Mouse (Mus musculus): ENCODE results near the gene Hist1h1c. TPM values are rescaled to one million over a fixed set of nuclear protein-coding genes. Genes with fewer than 3 reads are reported as not detected.
A peak's percentile ranks its signal among the peaks of the same experiment; 100 is the strongest.

The Hist1h1c gene
- 24.4 and 30.8 TPM in 2 replicates for polyA plus RNA-seq (2014; fragmentation: Nextera tagmentation; extraction: Ambion mirVana)

DNA sequence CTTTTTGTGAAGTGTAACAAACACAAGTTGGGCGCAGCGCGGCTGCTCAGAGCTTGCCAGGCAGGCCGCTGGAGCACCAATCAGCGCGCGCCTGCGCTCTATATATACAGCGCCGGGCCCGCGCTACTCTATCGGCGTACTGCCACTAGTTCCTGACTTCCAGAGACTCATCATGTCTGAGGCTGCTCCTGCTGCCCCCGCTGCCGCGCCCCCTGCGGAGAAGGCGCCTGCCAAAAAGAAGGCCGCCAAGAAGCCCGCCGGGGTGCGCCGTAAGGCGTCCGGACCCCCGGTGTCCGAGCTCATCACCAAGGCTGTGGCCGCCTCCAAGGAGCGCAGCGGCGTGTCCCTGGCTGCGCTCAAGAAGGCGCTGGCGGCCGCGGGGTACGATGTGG lies at the start of gene Hist1h1c:
Gene Hist1h1c (plus strand): TSS at position 132 of the 392 bp plus-strand sequence.
- peak; percentile 99 for DNase-seq (ENCODE audit: low spot score)
- peak; percentile 90 for ATAC-seq (replicated peaks; ENCODE audit: low FRiP score, low TSS enrichment, low read depth)
- Histone ChIP-seq H3K27ac (ENCODE audit: low read depth) (peak within 1 kb of the TSS; percentile 97), H3K4me3 (ENCODE audit: low read depth, low read length) (peak within 1 kb of the TSS; percentile 49), H3K9ac (ENCODE audit: low read length) (peak within 1 kb of the TSS; percentile 81), H3K4me2 (ENCODE audit: low read length) (peak within 1 kb of the TSS; percentile 62), H3K4me1 (replicated peaks; ENCODE audit: control insufficient read depth, insufficient read depth, low read length) (peaks cover 12% of the 10 kb centered on the region), H3K9me3 (ENCODE audit: control insufficient read depth, low read length) (no peaks in the 10 kb centered on the region), H3K36me3 (ENCODE audit: control insufficient read depth, insufficient read depth, low read length) (no peaks in the 10 kb centered on the region), H3K27me3 (replicated peaks; ENCODE audit: control insufficient read depth, insufficient read depth, low read length) (no peaks in the 10 kb centered on the region)
- under 1% methylated on average over 31 of the region's 38 CpGs for WGBS

DNA sequence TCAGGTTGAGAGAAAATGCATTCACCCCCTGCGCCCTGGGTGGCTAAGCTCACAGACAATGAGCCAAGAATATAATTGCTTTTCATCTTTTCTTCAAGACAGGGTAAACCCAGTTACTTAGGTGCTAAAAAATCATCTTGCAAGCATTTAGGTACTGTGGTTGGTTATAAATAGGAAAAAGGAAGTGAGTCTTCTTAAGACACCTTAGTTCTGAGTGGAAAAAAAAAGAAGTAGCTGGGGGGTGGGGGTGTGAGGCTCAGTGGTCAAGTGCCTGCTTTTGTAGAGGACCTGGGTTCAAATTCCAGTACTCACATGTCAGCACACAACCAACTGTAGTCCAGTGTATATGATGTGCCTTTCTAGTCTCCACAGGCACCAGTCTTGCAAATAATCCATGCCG lies 49.7 kb upstream of the Hist1h1c start:
- ATAC-seq (replicated peaks; ENCODE audit: low FRiP score, low TSS enrichment, low read depth) (no peak), DNase-seq (ENCODE audit: low spot score) (no peak)
- Histone ChIP-seq H3K27ac (ENCODE audit: low read depth) (no peak overlapping the region), H3K4me2 (ENCODE audit: low read length) (no peak overlapping the region), H3K4me3 (ENCODE audit: low read depth, low read length) (no peak overlapping the region), H3K4me1 (replicated peaks; ENCODE audit: control insufficient read depth, insufficient read depth, low read length) (no peaks in the 10 kb centered on the region), H3K9me3 (ENCODE audit: control insufficient read depth, low read length) (no peaks in the 10 kb centered on the region), H3K9ac (ENCODE audit: low read length) (no peak overlapping the region), H3K27me3 (replicated peaks; ENCODE audit: control insufficient read depth, insufficient read depth, low read length) (no peaks in the 10 kb centered on the region), H3K36me3 (ENCODE audit: control insufficient read depth, insufficient read depth, low read length) (no peaks in the 10 kb centered on the region)
- 94% methylated on average over 2 of the region's 2 CpGs for WGBS

DNA sequence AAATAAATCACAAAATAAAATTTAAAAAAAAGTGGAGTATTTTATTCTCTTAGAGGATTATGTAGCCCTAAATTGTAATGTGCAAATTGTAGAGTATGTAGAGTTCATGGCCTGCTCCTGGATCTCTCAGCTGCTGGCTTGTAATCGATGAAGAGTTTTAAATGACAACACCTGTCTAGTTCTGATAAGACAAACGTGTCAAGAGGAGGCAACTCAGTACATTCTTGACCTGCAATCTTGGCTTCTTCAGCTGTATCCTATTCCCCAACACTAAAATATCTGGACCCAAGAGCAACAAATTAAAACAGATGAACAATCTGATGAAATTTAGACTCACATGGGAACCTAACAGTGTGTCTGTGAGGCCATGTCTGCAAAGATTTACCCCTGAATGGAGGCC lies 49.1 kb upstream of the Hist1h1c start:
- H3K27ac ChIP-seq (ENCODE audit: low read depth) = no peak overlapping the region
- H3K27me3 ChIP-seq (replicated peaks; ENCODE audit: control insufficient read depth, insufficient read depth, low read length) = no peaks in the 10 kb centered on the region
- H3K4me3 ChIP-seq (ENCODE audit: low read depth, low read length) = no peak overlapping the region
- ATAC-seq (replicated peaks; ENCODE audit: low FRiP score, low TSS enrichment, low read depth) (no peak), DNase-seq (ENCODE audit: low spot score) (no peak)
- no peak overlapping the region for H3K9ac ChIP-seq (ENCODE audit: low read length)
- 81% methylated on average over 2 of the region's 2 CpGs for WGBS
- H3K4me1 ChIP-seq (replicated peaks; ENCODE audit: control insufficient read depth, insufficient read depth, low read length) = no peaks in the 10 kb centered on the region
- H3K4me2 ChIP-seq (ENCODE audit: low read length) = no peak overlapping the region
- no peaks in the 10 kb centered on the region for H3K9me3 ChIP-seq (ENCODE audit: control insufficient read depth, low read length)
- no peaks in the 10 kb centered on the region for H3K36me3 ChIP-seq (ENCODE audit: control insufficient read depth, insufficient read depth, low read length)

DNA sequence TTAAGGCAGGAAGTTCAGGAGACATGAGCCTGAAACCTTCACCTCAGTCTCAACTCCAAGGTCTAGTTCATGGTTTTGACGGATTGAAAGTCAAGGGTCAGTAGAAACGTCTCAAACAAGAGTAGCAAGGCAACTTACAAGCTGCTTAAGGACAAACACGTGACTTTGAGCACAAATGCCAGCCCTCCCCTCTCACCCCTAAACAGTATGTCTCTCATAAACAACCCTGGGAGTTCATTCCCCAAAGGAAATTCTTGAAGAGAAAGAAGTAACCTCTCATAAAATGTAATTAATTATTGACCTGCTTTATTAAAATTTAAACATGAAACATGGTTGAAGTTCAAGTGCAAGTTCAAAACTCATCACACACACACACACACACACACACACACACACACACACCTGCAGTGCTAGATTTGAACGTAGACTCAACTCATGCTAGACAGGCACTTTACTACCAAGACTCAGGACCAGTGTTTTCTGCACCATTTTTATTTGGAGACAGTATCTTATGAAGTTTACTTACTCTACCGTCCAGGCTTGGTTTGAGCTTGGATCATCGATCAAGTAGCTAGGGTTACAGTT lies 44.7 kb upstream of the Hist1h1c start:
- H3K27me3 ChIP-seq (replicated peaks; ENCODE audit: control insufficient read depth, insufficient read depth, low read length) = no peaks in the 10 kb centered on the region
- peaks cover 10% of the 10 kb centered on the region; the same call in 1 of the 2 replicates for H3K4me1 ChIP-seq (replicated peaks; ENCODE audit: control insufficient read depth, insufficient read depth, low read length)
- no peak for DNase-seq (ENCODE audit: low spot score)
- no peak overlapping the region for H3K9ac ChIP-seq (ENCODE audit: low read length)
- H3K36me3 ChIP-seq (ENCODE audit: control insufficient read depth, insufficient read depth, low read length) = no peaks in the 10 kb centered on the region
- no peak overlapping the region for H3K4me2 ChIP-seq (ENCODE audit: low read length)
- 85% methylated on average over 6 of the region's 6 CpGs for WGBS
- H3K27ac ChIP-seq (ENCODE audit: low read depth) = no peak overlapping the region
- no peaks in the 10 kb centered on the region for H3K9me3 ChIP-seq (ENCODE audit: control insufficient read depth, low read length)
- no peak for ATAC-seq (replicated peaks; ENCODE audit: low FRiP score, low TSS enrichment, low read depth)
- H3K4me3 ChIP-seq (ENCODE audit: low read depth, low read length) = no peak overlapping the region

DNA sequence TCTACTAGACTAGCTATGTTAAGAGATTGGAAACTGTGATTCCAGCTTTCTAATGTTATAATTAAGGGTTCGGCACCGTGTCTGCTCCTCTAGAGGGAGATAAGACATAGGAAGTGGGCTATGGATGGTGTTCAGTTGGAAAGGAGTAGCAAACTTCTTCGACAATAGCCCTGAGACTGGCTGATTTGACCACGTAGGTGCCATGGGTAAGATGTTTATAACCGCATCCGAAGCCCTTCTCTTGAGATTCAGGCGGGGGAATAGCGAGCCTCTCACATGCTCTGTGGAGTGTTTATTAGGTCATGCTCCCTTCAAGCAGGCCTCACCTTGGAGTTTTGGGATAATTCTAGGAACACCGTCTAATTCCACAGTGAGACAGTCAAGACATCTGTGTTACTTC lies 43.7 kb upstream of the Hist1h1c start:
- Histone ChIP-seq H3K4me2 (ENCODE audit: low read length) (no peak overlapping the region), H3K4me1 (replicated peaks; ENCODE audit: control insufficient read depth, insufficient read depth, low read length) (peaks cover 13% of the 10 kb centered on the region; the same call in 1 of the 2 replicates), H3K9me3 (ENCODE audit: control insufficient read depth, low read length) (no peaks in the 10 kb centered on the region), H3K4me3 (ENCODE audit: low read depth, low read length) (no peak overlapping the region), H3K27ac (ENCODE audit: low read depth) (no peak overlapping the region), H3K9ac (ENCODE audit: low read length) (no peak overlapping the region), H3K27me3 (replicated peaks; ENCODE audit: control insufficient read depth, insufficient read depth, low read length) (no peaks in the 10 kb centered on the region), H3K36me3 (ENCODE audit: control insufficient read depth, insufficient read depth, low read length) (no peaks in the 10 kb centered on the region)
- DNase-seq (ENCODE audit: low spot score) = no peak
- ATAC-seq (replicated peaks; ENCODE audit: low FRiP score, low TSS enrichment, low read depth) = no peak
- WGBS = 89% methylated on average over 9 of the region's 9 CpGs

DNA sequence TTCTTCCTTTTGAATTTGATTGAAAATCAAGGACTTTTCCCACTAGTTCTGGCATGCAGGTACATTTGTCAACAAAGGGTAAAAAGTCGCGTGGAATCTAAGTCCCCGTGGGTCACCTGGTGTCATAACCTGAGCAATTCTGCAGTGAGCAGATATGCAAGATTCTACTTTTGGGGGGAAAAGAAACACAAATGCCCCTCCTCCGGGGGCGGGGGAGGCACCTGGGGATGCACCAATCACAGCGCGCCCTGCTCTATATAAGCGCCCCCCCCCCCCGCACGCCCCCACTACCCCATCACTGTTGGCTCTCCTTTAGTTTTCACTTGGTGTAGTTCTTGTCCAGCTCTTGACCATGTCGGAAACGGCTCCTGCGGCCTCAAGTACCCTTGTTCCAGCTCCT lies 43.1 kb upstream of the Hist1h1c start, which contains the start of gene Hist1h1t:
Gene Hist1h1t (plus strand): TSS at position 301 of the 400 bp plus-strand sequence.
- Histone ChIP-seq H3K9me3 (ENCODE audit: control insufficient read depth, low read length) (no peaks in the 10 kb centered on the region), H3K27ac (ENCODE audit: low read depth) (no peak within 1 kb of the TSS), H3K4me1 (replicated peaks; ENCODE audit: control insufficient read depth, insufficient read depth, low read length) (peaks cover 13% of the 10 kb centered on the region; the same call in 1 of the 2 replicates), H3K4me3 (ENCODE audit: low read depth, low read length) (no peak within 1 kb of the TSS), H3K4me2 (ENCODE audit: low read length) (no peak within 1 kb of the TSS), H3K36me3 (ENCODE audit: control insufficient read depth, insufficient read depth, low read length) (no peaks in the 10 kb centered on the region), H3K9ac (ENCODE audit: low read length) (no peak within 1 kb of the TSS), H3K27me3 (replicated peaks; ENCODE audit: control insufficient read depth, insufficient read depth, low read length) (no peaks in the 10 kb centered on the region)
- WGBS = 48% methylated on average over 13 of the region's 13 CpGs
- DNase-seq (ENCODE audit: low spot score) (no peak), ATAC-seq (replicated peaks; ENCODE audit: low FRiP score, low TSS enrichment, low read depth) (no peak)

DNA sequence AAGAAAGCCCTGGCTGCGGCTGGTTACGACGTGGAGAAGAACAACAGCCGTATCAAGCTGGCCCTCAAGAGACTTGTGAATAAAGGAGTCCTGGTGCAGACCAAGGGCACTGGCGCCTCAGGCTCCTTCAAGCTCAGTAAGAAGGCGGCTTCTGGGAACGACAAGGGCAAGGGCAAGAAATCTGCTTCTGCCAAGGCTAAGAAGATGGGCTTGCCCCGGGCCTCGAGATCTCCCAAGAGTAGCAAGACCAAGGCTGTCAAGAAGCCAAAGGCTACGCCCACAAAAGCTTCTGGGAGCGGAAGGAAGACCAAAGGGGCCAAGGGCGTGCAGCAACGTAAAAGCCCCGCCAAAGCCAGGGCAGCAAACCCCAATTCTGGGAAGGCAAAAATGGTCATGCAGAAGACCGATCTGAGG lies 42.5 kb upstream of the Hist1h1c start:
- 65% methylated on average over 15 of the region's 15 CpGs for WGBS
- DNase-seq (ENCODE audit: low spot score) (no peak), ATAC-seq (replicated peaks; ENCODE audit: low FRiP score, low TSS enrichment, low read depth) (no peak)
- no peak overlapping the region for H3K4me3 ChIP-seq (ENCODE audit: low read depth, low read length)
- peaks cover 13% of the 10 kb centered on the region; the same call in 1 of the 2 replicates for H3K4me1 ChIP-seq (replicated peaks; ENCODE audit: control insufficient read depth, insufficient read depth, low read length)
- H3K4me2 ChIP-seq (ENCODE audit: low read length) = no peak overlapping the region
- H3K9ac ChIP-seq (ENCODE audit: low read length) = no peak overlapping the region
- no peaks in the 10 kb centered on the region for H3K9me3 ChIP-seq (ENCODE audit: control insufficient read depth, low read length)
- no peaks in the 10 kb centered on the region for H3K36me3 ChIP-seq (ENCODE audit: control insufficient read depth, insufficient read depth, low read length)
- H3K27ac ChIP-seq (ENCODE audit: low read depth) = no peak overlapping the region
- H3K27me3 ChIP-seq (replicated peaks; ENCODE audit: control insufficient read depth, insufficient read depth, low read length) = no peaks in the 10 kb centered on the region

DNA sequence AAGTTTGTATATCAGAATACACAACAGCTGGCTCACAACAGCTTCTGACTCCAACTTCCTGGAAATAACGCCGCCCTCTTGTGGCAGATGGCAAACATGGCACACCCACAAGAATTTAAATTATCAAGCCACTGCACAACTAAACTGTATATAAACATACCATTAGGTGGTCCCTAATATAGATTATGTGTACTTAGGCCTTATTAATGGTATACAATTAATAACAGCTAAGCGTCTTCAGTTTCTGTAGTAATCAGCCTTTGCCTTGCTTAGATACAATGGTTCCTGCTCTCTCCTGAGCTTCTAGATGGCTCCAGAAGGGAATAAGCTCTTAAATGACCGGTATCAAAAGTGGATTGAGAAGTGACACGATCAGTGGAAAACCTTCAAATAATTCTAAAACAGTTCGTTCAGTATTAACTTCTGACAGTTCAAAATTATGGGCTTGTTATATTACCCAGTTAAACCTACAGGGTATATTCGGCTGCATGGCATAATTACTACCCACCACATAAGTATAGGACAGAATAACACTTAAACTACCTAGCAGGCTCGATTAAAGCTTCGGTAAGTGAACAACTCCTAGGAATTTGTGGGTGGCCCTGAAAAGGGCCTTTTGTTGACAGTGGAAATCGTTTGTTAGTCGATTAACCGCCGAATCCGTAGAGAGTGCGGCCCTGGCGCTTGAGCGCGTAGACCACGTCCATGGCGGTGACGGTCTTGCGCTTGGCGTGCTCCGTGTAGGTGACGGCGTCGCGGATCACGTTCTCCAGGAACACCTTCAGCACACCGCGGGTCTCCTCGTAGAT lies 40.9 kb upstream of the Hist1h1c start:
- H3K36me3 ChIP-seq (ENCODE audit: control insufficient read depth, insufficient read depth, low read length) = no peaks in the 10 kb centered on the region
- peak overlapping the region; percentile 77 for H3K4me2 ChIP-seq (ENCODE audit: low read length)
- peak overlapping the region; percentile 69 for H3K9ac ChIP-seq (ENCODE audit: low read length)
- peaks cover 13% of the 10 kb centered on the region; the same call in 1 of the 2 replicates for H3K4me1 ChIP-seq (replicated peaks; ENCODE audit: control insufficient read depth, insufficient read depth, low read length)
- ATAC-seq (replicated peaks; ENCODE audit: low FRiP score, low TSS enrichment, low read depth) = peak; percentile 81
- peak; percentile 80 for DNase-seq (ENCODE audit: low spot score)
- peak overlapping the region; percentile 91 for H3K27ac ChIP-seq (ENCODE audit: low read depth)
- no peaks in the 10 kb centered on the region for H3K9me3 ChIP-seq (ENCODE audit: control insufficient read depth, low read length)
- H3K27me3 ChIP-seq (replicated peaks; ENCODE audit: control insufficient read depth, insufficient read depth, low read length) = no peaks in the 10 kb centered on the region
- peak overlapping the region; percentile 50 for H3K4me3 ChIP-seq (ENCODE audit: low read depth, low read length)
- 2% methylated on average over 23 of the region's 32 CpGs for WGBS
